Mouse (Mus musculus): ENCODE results near the gene Tmprss15.

GRCm38 (mm10) chr16:78930382-78931286, 160.3 kb downstream of the Tmprss15 start, which contains the start of gene Chodl:
- TF ChIP-seq CTCF (IDR thresholded peaks at IDR 0.05; ENCODE audit: control insufficient read depth, insufficient read depth, low read length): no peak
- no peak for TF ChIP-seq POLR2A (IDR thresholded peaks at IDR 0.05; ENCODE audit: borderline replicate concordance, control insufficient read depth, low read depth, low read length)
